Mouse (Mus musculus) lung, postnatal 36 days (tissue): ENCODE results near the gene Sdcbp2.

Experiments
- DNase-seq: peaks from one replicate; pipeline ENCODE4 v3.0.0; 2022; ENCODE audit warnings: mixed read lengths

Gene Sdcbp2

GRCm38 (mm10) chr2:151632159-151632814 is 59.9 kb downstream of the Sdcbp2 start, which contains the start of gene Snph:
Snph (minus strand) TSS chr2:151632593.
- peak; percentile 63 for DNase-seq

DNA sequence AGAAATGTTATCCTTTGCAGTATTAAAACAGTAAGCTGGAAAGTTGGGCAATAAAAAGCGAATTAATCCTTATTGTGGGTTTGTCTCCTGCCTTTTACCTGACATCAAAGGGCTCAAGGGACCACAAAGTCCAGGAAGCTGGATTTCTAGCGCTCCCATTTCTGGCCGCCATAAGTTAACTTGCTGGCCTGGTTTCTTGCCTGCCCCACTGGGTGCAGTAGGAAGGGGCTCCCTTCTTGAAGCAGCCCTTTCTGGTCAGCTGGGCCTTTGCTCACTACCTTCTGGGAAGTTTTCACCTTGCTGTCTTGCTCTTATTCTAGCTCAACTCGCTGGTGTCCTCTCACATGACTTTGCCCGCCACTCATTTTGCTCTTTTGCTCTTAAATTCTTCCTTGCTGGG is 60.6 kb downstream of the Sdcbp2 start:
- DNase-seq = no peak

GRCm38 (mm10) chr2:151634903-151635302 is 62.5 kb downstream of the Sdcbp2 start:
- no peak for DNase-seq

GRCm38 (mm10) chr2:151635362-151636014 is 63.1 kb downstream of the Sdcbp2 start:
- DNase-seq = no peak

DNA sequence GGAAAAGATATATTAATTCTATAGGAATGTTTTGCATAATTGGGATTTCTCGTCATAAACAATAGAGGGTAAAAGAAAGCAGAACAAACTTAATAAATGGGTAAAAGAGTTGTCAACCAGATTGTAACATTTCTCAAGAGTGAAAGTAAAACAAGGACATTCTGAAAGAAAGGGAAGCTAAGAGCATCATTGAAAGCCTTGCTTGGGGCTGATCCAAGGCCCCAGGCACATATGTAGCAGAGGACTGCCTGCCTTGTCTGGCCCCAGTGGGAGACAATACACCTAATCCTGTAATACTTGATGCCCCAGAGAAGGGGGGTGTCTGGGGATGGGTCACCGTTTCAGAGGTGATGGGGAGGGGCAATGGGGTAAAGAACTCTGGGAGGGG is 63.6 kb downstream of the Sdcbp2 start:
- DNase-seq = no peak
